Mouse (Mus musculus): ENCODE results near the gene Gpd2. TPM values are rescaled to one million over a fixed set of nuclear protein-coding genes. Genes with fewer than 3 reads are reported as not detected.

The Gpd2 gene
- polyA plus RNA-seq, 1 experiment from 2014 or later = 16.3 TPM

DNA sequence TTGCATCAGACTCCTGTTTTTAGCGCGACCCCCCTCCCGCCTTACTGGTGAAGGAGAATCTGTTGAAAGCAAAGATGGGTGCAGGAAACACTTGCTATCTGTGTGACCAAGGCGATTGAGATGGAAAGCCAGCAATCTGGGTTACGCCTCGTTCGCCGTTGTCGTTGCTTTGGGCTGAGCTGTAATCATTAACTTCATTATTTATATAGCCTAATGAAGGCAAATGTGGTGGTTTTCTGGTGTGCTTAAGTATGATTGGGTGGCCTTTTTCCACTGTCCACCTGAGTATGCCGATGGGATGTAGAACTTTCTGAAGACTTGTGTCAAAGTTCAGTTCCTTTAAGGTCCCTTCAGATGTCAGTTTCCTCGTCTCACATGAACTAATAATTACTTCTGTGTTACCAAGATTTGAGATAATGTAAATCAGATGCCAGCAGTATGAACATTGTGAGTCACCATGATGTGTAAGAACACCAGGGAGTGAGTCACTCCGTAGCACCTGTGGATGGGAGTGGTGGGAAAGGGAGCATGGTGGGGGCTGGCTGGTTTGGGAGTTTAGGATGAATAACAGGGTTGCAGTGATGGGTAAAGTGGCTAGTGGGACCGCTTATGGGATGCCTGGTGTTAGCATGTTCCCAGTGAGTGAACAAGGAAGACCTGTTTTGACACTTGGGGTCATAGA is 14.3 kb downstream of the Gpd2 start:
- no peak overlapping the region for H3K4me3 ChIP-seq (ENCODE audit: low read depth, low read length)
- H3K4me1 ChIP-seq (ENCODE audit: insufficient read depth) = no peaks in the 10 kb centered on the region
- H3K9ac ChIP-seq = no peak overlapping the region
- H3K36me3 ChIP-seq (ENCODE audit: insufficient read depth) = no peaks in the 10 kb centered on the region
- WGBS = 80% methylated on average over 13 of the region's 13 CpGs
- ATAC-seq (ENCODE audit: insufficient read depth) (no peak), DNase-seq (no peak)
- TF ChIP-seq CTCF (IDR thresholded peaks at IDR 0.05; ENCODE audit: low read depth) = no peak
- no peak overlapping the region for H3K27ac ChIP-seq (ENCODE audit: low read depth)
- no peaks in the 10 kb centered on the region for H3K27me3 ChIP-seq (ENCODE audit: insufficient read depth, low read length)
- no peak overlapping the region for H3K4me2 ChIP-seq
- H3K9me3 ChIP-seq (ENCODE audit: low read depth, low read length) = no peaks in the 10 kb centered on the region

- H3K4me2 ChIP-seq = no peak overlapping the region
- H3K4me1 ChIP-seq (ENCODE audit: insufficient read depth) = no peaks in the 10 kb centered on the region
- H3K27ac ChIP-seq (ENCODE audit: low read depth) = no peak overlapping the region
- no peaks in the 10 kb centered on the region for H3K36me3 ChIP-seq (ENCODE audit: insufficient read depth)
- H3K4me3 ChIP-seq (ENCODE audit: low read depth, low read length) = no peak overlapping the region
- no peak for ATAC-seq (ENCODE audit: insufficient read depth)
- no peak overlapping the region for H3K9ac ChIP-seq
- no peak for DNase-seq
- TF ChIP-seq CTCF (IDR thresholded peaks at IDR 0.05; ENCODE audit: low read depth) = no peak
- WGBS = 66% methylated on average over 10 of the region's 10 CpGs
- H3K9me3 ChIP-seq (ENCODE audit: low read depth, low read length) = no peaks in the 10 kb centered on the region
- no peaks in the 10 kb centered on the region for H3K27me3 ChIP-seq (ENCODE audit: insufficient read depth, low read length)
Measured at GRCm38 (mm10) chr2:57252542-57253301, 15.3 kb downstream of the Gpd2 start.

DNA sequence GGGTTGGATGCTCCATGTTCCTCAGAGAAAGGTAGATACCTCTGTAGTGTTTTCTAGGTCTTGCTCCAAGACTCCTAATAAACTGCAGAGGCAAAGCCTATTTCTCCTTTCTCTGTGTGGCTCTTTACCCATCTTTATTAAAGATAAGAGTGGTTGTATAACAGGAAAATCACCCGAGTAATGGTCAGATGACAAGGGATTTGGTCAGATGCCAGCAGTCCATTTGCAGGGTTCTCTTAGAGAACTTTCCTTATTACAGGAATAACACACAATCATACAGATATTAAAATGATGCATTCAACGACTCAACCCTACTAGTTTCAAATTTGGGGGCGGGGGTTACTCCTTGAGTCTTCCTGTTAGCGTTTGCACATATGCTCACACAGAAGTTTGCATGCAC is 16.8 kb downstream of the Gpd2 start:
- no peaks in the 10 kb centered on the region for H3K9me3 ChIP-seq (ENCODE audit: low read depth, low read length)
- ATAC-seq (ENCODE audit: insufficient read depth) (no peak), DNase-seq (no peak)
- H3K27me3 ChIP-seq (ENCODE audit: insufficient read depth, low read length) = no peaks in the 10 kb centered on the region
- no peak overlapping the region for H3K9ac ChIP-seq
- no peaks in the 10 kb centered on the region for H3K36me3 ChIP-seq (ENCODE audit: insufficient read depth)
- no peak overlapping the region for H3K27ac ChIP-seq (ENCODE audit: low read depth)
- 73% methylated on average over 4 of the region's 4 CpGs for WGBS
- no peaks in the 10 kb centered on the region for H3K4me1 ChIP-seq (ENCODE audit: insufficient read depth)
- H3K4me3 ChIP-seq (ENCODE audit: low read depth, low read length) = no peak overlapping the region
- H3K4me2 ChIP-seq = no peak overlapping the region
- TF ChIP-seq CTCF (IDR thresholded peaks at IDR 0.05; ENCODE audit: low read depth) = no peak

- WGBS = 62% methylated on average over 11 of the region's 11 CpGs
- no peak overlapping the region for H3K4me3 ChIP-seq (ENCODE audit: low read depth, low read length)
- H3K4me1 ChIP-seq (ENCODE audit: insufficient read depth) = no peaks in the 10 kb centered on the region
- H3K9ac ChIP-seq = no peak overlapping the region
- no peaks in the 10 kb centered on the region for H3K9me3 ChIP-seq (ENCODE audit: low read depth, low read length)
- no peak overlapping the region for H3K4me2 ChIP-seq
- no peak for DNase-seq
- H3K36me3 ChIP-seq (ENCODE audit: insufficient read depth) = no peaks in the 10 kb centered on the region
- H3K27ac ChIP-seq (ENCODE audit: low read depth) = no peak overlapping the region
- no peak for TF ChIP-seq CTCF (IDR thresholded peaks at IDR 0.05; ENCODE audit: low read depth)
- ATAC-seq (ENCODE audit: insufficient read depth) = no peak
- no peaks in the 10 kb centered on the region for H3K27me3 ChIP-seq (ENCODE audit: insufficient read depth, low read length)
Measured at GRCm38 (mm10) chr2:57255153-57255670, 17.8 kb downstream of the Gpd2 start.

DNA sequence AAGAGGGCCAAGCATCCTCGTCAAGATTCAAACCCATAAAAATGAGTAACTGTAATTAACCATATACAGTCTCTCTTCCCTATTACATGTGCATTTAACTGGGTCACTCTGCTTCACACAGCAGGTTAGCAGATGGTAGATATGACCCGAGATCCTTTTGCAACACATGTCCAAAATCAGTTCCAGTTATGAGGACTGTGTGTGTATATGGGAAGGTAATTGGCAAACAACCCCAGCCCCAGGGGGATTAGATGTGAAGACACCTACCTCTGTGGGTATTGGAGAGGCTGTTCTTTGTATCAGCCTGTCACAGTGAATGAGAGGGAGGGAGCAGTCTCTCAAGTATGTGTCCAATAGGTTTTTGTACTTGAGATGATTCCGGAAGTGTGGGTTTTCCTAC is 18.4 kb downstream of the Gpd2 start:
- Histone ChIP-seq H3K4me2 (no peak overlapping the region), H3K36me3 (ENCODE audit: insufficient read depth) (no peaks in the 10 kb centered on the region)

DNA sequence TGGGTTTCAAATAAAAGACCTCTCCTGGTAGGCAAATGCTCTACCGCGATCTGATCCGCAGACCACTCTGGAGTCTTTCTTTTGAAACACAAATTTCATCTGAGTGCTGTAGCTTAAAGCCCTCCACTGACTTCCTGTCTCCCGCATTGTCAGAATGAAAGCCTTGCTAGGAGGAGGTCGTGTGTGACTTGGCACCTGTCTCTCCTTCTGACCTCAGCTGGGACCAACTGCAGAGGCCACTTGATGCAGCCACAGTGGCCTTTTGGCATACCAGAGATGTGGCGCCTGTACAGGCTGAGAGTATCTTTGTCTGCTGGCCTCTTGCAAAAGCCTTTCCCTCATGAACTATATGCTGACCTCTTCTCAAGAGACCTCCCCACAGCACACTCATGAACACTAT is 19.0 kb downstream of the Gpd2 start:
- WGBS = 36% methylated on average over 6 of the region's 6 CpGs
- no peaks in the 10 kb centered on the region for H3K27me3 ChIP-seq (ENCODE audit: insufficient read depth, low read length)
- no peak overlapping the region for H3K9ac ChIP-seq
- DNase-seq = no peak
- no peak overlapping the region for H3K4me2 ChIP-seq
- no peak overlapping the region for H3K4me3 ChIP-seq (ENCODE audit: low read depth, low read length)
- no peaks in the 10 kb centered on the region for H3K4me1 ChIP-seq (ENCODE audit: insufficient read depth)
- H3K27ac ChIP-seq (ENCODE audit: low read depth) = no peak overlapping the region
- no peaks in the 10 kb centered on the region for H3K9me3 ChIP-seq (ENCODE audit: low read depth, low read length)
- no peaks in the 10 kb centered on the region for H3K36me3 ChIP-seq (ENCODE audit: insufficient read depth)
- TF ChIP-seq CTCF (IDR thresholded peaks at IDR 0.05; ENCODE audit: low read depth) = no peak
- ATAC-seq (ENCODE audit: insufficient read depth) = no peak

More for the DNA sequence above, 18.4 kb downstream of the Gpd2 start:
- no peaks in the 10 kb centered on the region for H3K4me1 ChIP-seq (ENCODE audit: insufficient read depth)
- no peak for ATAC-seq (ENCODE audit: insufficient read depth)
- 70% methylated on average over 3 of the region's 3 CpGs for WGBS
- H3K27ac ChIP-seq (ENCODE audit: low read depth) = no peak overlapping the region
- no peak for TF ChIP-seq CTCF (IDR thresholded peaks at IDR 0.05; ENCODE audit: low read depth)
- no peak overlapping the region for H3K9ac ChIP-seq
- no peak overlapping the region for H3K4me3 ChIP-seq (ENCODE audit: low read depth, low read length)
- no peaks in the 10 kb centered on the region for H3K9me3 ChIP-seq (ENCODE audit: low read depth, low read length)
- no peak for DNase-seq
- no peaks in the 10 kb centered on the region for H3K27me3 ChIP-seq (ENCODE audit: insufficient read depth, low read length)

- H3K27me3 ChIP-seq (ENCODE audit: insufficient read depth, low read length) = no peaks in the 10 kb centered on the region
- H3K4me1 ChIP-seq (ENCODE audit: insufficient read depth) = no peaks in the 10 kb centered on the region
- H3K9ac ChIP-seq = no peak overlapping the region
- no peak overlapping the region for H3K4me2 ChIP-seq
- no peak for TF ChIP-seq CTCF (IDR thresholded peaks at IDR 0.05; ENCODE audit: low read depth)
- no peak overlapping the region for H3K4me3 ChIP-seq (ENCODE audit: low read depth, low read length)
- WGBS = 82% methylated on average over 8 of the region's 8 CpGs
- no peaks in the 10 kb centered on the region for H3K9me3 ChIP-seq (ENCODE audit: low read depth, low read length)
- DNase-seq (no peak), ATAC-seq (ENCODE audit: insufficient read depth) (no peak)
- no peaks in the 10 kb centered on the region for H3K36me3 ChIP-seq (ENCODE audit: insufficient read depth)
- no peak overlapping the region for H3K27ac ChIP-seq (ENCODE audit: low read depth)
Measured at GRCm38 (mm10) chr2:57261286-57262077, 24.0 kb downstream of the Gpd2 start.
